Mouse (Mus musculus): ENCODE measurements at regions not wholly inside any gene's neighbourhood (a gene's known extent, or its start where the extent isn't known, plus 50 kb on each side); places are given as distances from the start of the nearest gene placed in this dataset.

GRCm38 (mm10) chr14:76837583-76838220 is 198.9 kb upstream of the Ccdc122 start:
- no peak overlapping the region for H3K27ac ChIP-seq (replicated peaks in 1 of 2; ENCODE audit: control insufficient read depth in 1 of 2, insufficient read depth in 1 of 2, low read depth in 2 of 2, low read length in 2 of 2)
- 90% methylated on average over 5 of the region's 5 CpGs for WGBS
- H3K9ac ChIP-seq (ENCODE audit: low read length): no peak overlapping the region
- H3K4me1 ChIP-seq (ENCODE audit: control insufficient read depth in 2 of 2, insufficient read depth in 2 of 2, low read length in 2 of 2): no peaks in the 10 kb centered on the region
- no peak overlapping the region for H3K4me2 ChIP-seq (ENCODE audit: low read length)
- no peaks in the 10 kb centered on the region for H3K9me3 ChIP-seq (ENCODE audit: control insufficient read depth, low read length)
- H3K4me3 ChIP-seq (ENCODE audit: control insufficient read depth in 1 of 2, insufficient read depth in 1 of 2, low read depth in 1 of 2, low read length in 2 of 2): no peak overlapping the region
- H3K27me3 ChIP-seq (ENCODE audit: control insufficient read depth, insufficient read depth, low read length): no peaks in the 10 kb centered on the region
- no peaks in the 10 kb centered on the region for H3K36me3 ChIP-seq (ENCODE audit: control insufficient read depth, insufficient read depth, low read length)
- ATAC-seq (ENCODE audit: insufficient number of reproducible peaks, insufficient read depth, low FRiP score, low read depth): no peak

GRCm38 (mm10) chr14:76836926-76837516 is 199.6 kb upstream of the Ccdc122 start:
- no peaks in the 10 kb centered on the region for H3K9me3 ChIP-seq (ENCODE audit: control insufficient read depth, low read length)
- H3K4me1 ChIP-seq (ENCODE audit: control insufficient read depth in 2 of 2, insufficient read depth in 2 of 2, low read length in 2 of 2): no peaks in the 10 kb centered on the region
- H3K4me3 ChIP-seq (ENCODE audit: control insufficient read depth in 1 of 2, insufficient read depth in 1 of 2, low read depth in 1 of 2, low read length in 2 of 2): no peak overlapping the region
- 81% methylated on average over 10 of the region's 10 CpGs for WGBS
- H3K27me3 ChIP-seq (ENCODE audit: control insufficient read depth, insufficient read depth, low read length): no peaks in the 10 kb centered on the region
- H3K9ac ChIP-seq (ENCODE audit: low read length): no peak overlapping the region
- H3K36me3 ChIP-seq (ENCODE audit: control insufficient read depth, insufficient read depth, low read length): no peaks in the 10 kb centered on the region
- no peak for ATAC-seq (ENCODE audit: insufficient number of reproducible peaks, insufficient read depth, low FRiP score, low read depth)
- H3K4me2 ChIP-seq (ENCODE audit: low read length): no peak overlapping the region
- H3K27ac ChIP-seq (replicated peaks in 1 of 2; ENCODE audit: control insufficient read depth in 1 of 2, insufficient read depth in 1 of 2, low read depth in 2 of 2, low read length in 2 of 2): no peak overlapping the region

- no peak overlapping the region for H3K27ac ChIP-seq (replicated peaks in 1 of 2; ENCODE audit: control insufficient read depth in 1 of 2, insufficient read depth in 1 of 2, low read depth in 2 of 2, low read length in 2 of 2)
- no peak overlapping the region for H3K4me3 ChIP-seq (ENCODE audit: control insufficient read depth in 1 of 2, insufficient read depth in 1 of 2, low read depth in 1 of 2, low read length in 2 of 2)
- H3K27me3 ChIP-seq (ENCODE audit: control insufficient read depth, insufficient read depth, low read length): no peaks in the 10 kb centered on the region
- H3K9ac ChIP-seq (ENCODE audit: low read length): no peak overlapping the region
- no peaks in the 10 kb centered on the region for H3K9me3 ChIP-seq (ENCODE audit: control insufficient read depth, low read length)
- H3K36me3 ChIP-seq (ENCODE audit: control insufficient read depth, insufficient read depth, low read length): no peaks in the 10 kb centered on the region
- H3K4me2 ChIP-seq (ENCODE audit: low read length): no peak overlapping the region
- no peaks in the 10 kb centered on the region for H3K4me1 ChIP-seq (ENCODE audit: control insufficient read depth in 2 of 2, insufficient read depth in 2 of 2, low read length in 2 of 2)
- ATAC-seq (ENCODE audit: insufficient number of reproducible peaks, insufficient read depth, low FRiP score, low read depth): no peak
- WGBS: 83% methylated on average over 2 of the region's 2 CpGs
Observed at GRCm38 (mm10) chr14:76836271-76836670, 200.3 kb upstream of the Ccdc122 start.

GRCm38 (mm10) chr14:76834084-76834483 is 202.5 kb upstream of the Ccdc122 start:
- 65% methylated on average over 6 of the region's 6 CpGs for WGBS
- Histone ChIP-seq H3K27me3 (ENCODE audit: control insufficient read depth, insufficient read depth, low read length) (no peaks in the 10 kb centered on the region), H3K4me1 (ENCODE audit: control insufficient read depth in 2 of 2, insufficient read depth in 2 of 2, low read length in 2 of 2) (no peaks in the 10 kb centered on the region), H3K27ac (replicated peaks in 1 of 2; ENCODE audit: control insufficient read depth in 1 of 2, insufficient read depth in 1 of 2, low read depth in 2 of 2, low read length in 2 of 2) (no peak overlapping the region), H3K4me3 (ENCODE audit: control insufficient read depth in 1 of 2, insufficient read depth in 1 of 2, low read depth in 1 of 2, low read length in 2 of 2) (no peak overlapping the region), H3K9me3 (ENCODE audit: control insufficient read depth, low read length) (no peaks in the 10 kb centered on the region), H3K9ac (ENCODE audit: low read length) (no peak overlapping the region), H3K4me2 (ENCODE audit: low read length) (no peak overlapping the region), H3K36me3 (ENCODE audit: control insufficient read depth, insufficient read depth, low read length) (no peaks in the 10 kb centered on the region)
- no peak for ATAC-seq (ENCODE audit: insufficient number of reproducible peaks, insufficient read depth, low FRiP score, low read depth)

GRCm38 (mm10) chr14:76829161-76829510 is 207.4 kb upstream of the Ccdc122 start:
- no peak overlapping the region for H3K27ac ChIP-seq (replicated peaks in 1 of 2; ENCODE audit: control insufficient read depth in 1 of 2, insufficient read depth in 1 of 2, low read depth in 2 of 2, low read length in 2 of 2)
- H3K9ac ChIP-seq (ENCODE audit: low read length): no peak overlapping the region
- H3K4me1 ChIP-seq (ENCODE audit: control insufficient read depth in 2 of 2, insufficient read depth in 2 of 2, low read length in 2 of 2): no peaks in the 10 kb centered on the region
- H3K4me3 ChIP-seq (ENCODE audit: control insufficient read depth in 1 of 2, insufficient read depth in 1 of 2, low read depth in 1 of 2, low read length in 2 of 2): no peak overlapping the region
- H3K27me3 ChIP-seq (ENCODE audit: control insufficient read depth, insufficient read depth, low read length): no peaks in the 10 kb centered on the region
- H3K9me3 ChIP-seq (ENCODE audit: control insufficient read depth, low read length): no peaks in the 10 kb centered on the region
- no peaks in the 10 kb centered on the region for H3K36me3 ChIP-seq (ENCODE audit: control insufficient read depth, insufficient read depth, low read length)
- H3K4me2 ChIP-seq (ENCODE audit: low read length): no peak overlapping the region
- WGBS: 76% methylated on average over 1 of the region's 1 CpGs
- ATAC-seq (ENCODE audit: insufficient number of reproducible peaks, insufficient read depth, low FRiP score, low read depth): no peak

DNA sequence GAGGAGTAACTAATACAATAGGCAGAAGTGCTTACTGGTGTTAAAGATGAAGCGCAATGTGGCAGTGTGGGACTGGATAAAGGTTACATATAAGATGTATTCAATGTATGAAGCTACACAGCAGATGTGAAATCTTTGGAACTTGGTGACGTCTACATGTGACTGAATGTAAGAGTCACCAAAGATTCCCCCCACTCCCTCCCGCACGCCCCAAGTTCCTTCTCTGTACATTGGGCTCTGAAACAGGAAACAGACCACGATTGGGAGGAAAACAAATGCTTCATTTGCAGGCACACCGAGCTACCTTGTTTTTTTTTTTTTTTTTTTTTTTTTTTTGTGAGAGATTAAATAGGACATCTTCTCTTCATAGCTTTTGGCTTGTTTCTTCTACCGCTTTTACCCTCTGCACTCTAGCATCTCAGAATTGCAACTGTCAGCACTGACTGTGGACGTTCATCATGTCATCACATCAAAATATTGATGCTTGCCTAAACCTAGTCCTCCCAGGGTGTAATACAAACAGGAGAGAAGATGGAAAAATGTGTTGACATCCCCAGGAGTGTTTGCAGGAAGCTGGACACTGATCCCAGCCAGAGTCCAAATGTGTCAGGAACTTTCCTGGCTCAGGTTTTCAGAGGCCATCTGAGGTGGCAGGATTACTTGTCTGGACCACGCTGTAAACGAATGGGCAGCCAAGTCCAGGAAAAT is 208.0 kb upstream of the Ccdc122 start:
- Histone ChIP-seq H3K27me3 (ENCODE audit: control insufficient read depth, insufficient read depth, low read length) (no peaks in the 10 kb centered on the region), H3K4me1 (ENCODE audit: control insufficient read depth in 2 of 2, insufficient read depth in 2 of 2, low read length in 2 of 2) (no peaks in the 10 kb centered on the region), H3K9ac (ENCODE audit: low read length) (no peak overlapping the region), H3K4me2 (ENCODE audit: low read length) (no peak overlapping the region), H3K4me3 (ENCODE audit: control insufficient read depth in 1 of 2, insufficient read depth in 1 of 2, low read depth in 1 of 2, low read length in 2 of 2) (no peak overlapping the region), H3K9me3 (ENCODE audit: control insufficient read depth, low read length) (no peaks in the 10 kb centered on the region), H3K36me3 (ENCODE audit: control insufficient read depth, insufficient read depth, low read length) (no peaks in the 10 kb centered on the region), H3K27ac (replicated peaks in 1 of 2; ENCODE audit: control insufficient read depth in 1 of 2, insufficient read depth in 1 of 2, low read depth in 2 of 2, low read length in 2 of 2) (no peak overlapping the region)
- 48% methylated on average over 10 of the region's 10 CpGs for WGBS
- no peak for ATAC-seq (ENCODE audit: insufficient number of reproducible peaks, insufficient read depth, low FRiP score, low read depth)

DNA sequence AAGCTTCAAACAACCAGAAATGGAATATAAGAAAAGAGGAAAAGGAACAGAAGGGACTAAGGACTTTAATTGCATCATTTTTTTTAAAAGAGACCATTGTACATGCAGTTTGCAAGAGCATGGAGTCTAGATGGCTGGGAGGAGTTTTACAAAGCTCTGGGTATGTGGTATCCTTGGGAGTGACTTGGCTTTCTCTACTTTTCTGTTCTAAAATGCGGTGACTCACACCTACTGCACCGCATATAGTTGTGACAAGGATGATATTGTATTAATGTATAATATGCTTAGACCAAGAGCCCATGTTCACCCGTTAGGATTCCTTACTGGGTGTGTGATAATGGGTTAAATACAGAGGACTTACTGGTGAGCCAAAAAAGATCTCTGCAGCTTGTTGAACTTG is 212.5 kb upstream of the Ccdc122 start:
- no peak overlapping the region for H3K4me2 ChIP-seq (ENCODE audit: low read length)
- no peak overlapping the region for H3K4me3 ChIP-seq (ENCODE audit: control insufficient read depth in 1 of 2, insufficient read depth in 1 of 2, low read depth in 1 of 2, low read length in 2 of 2)
- H3K27ac ChIP-seq (replicated peaks in 1 of 2; ENCODE audit: control insufficient read depth in 1 of 2, insufficient read depth in 1 of 2, low read depth in 2 of 2, low read length in 2 of 2): no peak overlapping the region
- H3K9me3 ChIP-seq (ENCODE audit: control insufficient read depth, low read length): no peaks in the 10 kb centered on the region
- no peaks in the 10 kb centered on the region for H3K27me3 ChIP-seq (ENCODE audit: control insufficient read depth, insufficient read depth, low read length)
- no peak overlapping the region for H3K9ac ChIP-seq (ENCODE audit: low read length)
- H3K4me1 ChIP-seq (ENCODE audit: control insufficient read depth in 2 of 2, insufficient read depth in 2 of 2, low read length in 2 of 2): peaks cover 27% of the 10 kb centered on the region in 2 experiments
- no peaks in the 10 kb centered on the region for H3K36me3 ChIP-seq (ENCODE audit: control insufficient read depth, insufficient read depth, low read length)
- ATAC-seq (ENCODE audit: insufficient number of reproducible peaks, insufficient read depth, low FRiP score, low read depth): no peak
- WGBS: 88% methylated on average over 3 of the region's 3 CpGs
